Mouse (Mus musculus): ENCODE measurements around the gene Pmpcb. TPM values are rescaled to one million over a fixed set of nuclear protein-coding genes. Genes with fewer than 3 reads are reported as not detected.

Pmpcb gene
- total RNA-seq, 2 experiments from 2014 or later = 76.1 to 87.9 TPM

GRCm38 (mm10) chr5:21732177-21732911 is 4.6 kb upstream of the Pmpcb start:
- DNase-seq (ENCODE audit: low spot score in 2 of 2) = no peak

DNA sequence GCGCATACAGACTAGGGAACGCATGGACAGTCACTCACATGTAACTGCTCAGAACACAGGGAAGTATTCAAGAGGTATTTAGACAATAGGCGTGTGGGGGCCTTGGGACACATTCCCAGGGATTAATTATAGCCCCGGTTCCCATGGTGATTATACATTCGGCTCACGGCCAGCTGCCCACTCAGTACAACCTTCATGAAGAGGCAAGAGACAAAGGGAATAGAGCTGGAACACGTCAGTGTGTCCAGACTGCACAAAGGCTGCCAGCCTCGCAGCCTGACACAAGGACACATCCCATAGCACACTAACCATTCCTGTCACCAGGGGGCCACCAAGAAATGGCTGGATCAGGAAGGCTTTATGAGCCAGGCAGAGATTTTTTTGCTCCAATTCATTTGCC is 4.0 kb upstream of the Pmpcb start:
- peak; percentile 82 to 94 for DNase-seq (ENCODE audit: low spot score in 2 of 2)

- no peak for DNase-seq (ENCODE audit: low spot score in 2 of 2)
These were observed 1.8 kb upstream of the Pmpcb start for GRCm38 (mm10) chr5:21735100-21735499.

DNA sequence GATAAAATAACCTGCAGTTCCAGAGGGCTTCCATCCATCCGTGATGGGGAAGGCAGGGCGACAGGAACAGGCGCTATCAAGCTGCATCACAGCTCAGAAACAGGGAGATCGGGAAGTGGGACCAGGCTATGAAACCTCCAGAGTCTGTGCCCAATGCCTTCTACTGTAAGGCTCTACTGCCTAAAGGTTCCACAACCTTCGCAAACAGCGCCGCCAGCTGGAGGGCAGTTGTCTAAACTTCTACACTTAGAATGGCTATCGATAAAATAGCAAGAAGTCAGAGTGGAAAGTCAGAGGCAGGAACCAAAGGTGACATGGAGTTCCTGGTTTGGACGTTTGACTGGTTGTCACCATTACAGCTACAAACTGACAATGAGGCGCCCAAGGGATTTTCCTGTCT is 1.4 kb upstream of the Pmpcb start:
- DNase-seq (ENCODE audit: low spot score in 2 of 2) = peak; percentile 53 to 77

GRCm38 (mm10) chr5:21736046-21736445 is 895 bp upstream of the Pmpcb start:
- no peak for DNase-seq (ENCODE audit: low spot score in 2 of 2)

GRCm38 (mm10) chr5:21737620-21738019 is 679 bp downstream of the Pmpcb start:
- no peak for DNase-seq (ENCODE audit: low spot score in 2 of 2)

GRCm38 (mm10) chr5:21739120-21739519 is 2.2 kb downstream of the Pmpcb start:
- no peak for DNase-seq (ENCODE audit: low spot score in 2 of 2)

DNA sequence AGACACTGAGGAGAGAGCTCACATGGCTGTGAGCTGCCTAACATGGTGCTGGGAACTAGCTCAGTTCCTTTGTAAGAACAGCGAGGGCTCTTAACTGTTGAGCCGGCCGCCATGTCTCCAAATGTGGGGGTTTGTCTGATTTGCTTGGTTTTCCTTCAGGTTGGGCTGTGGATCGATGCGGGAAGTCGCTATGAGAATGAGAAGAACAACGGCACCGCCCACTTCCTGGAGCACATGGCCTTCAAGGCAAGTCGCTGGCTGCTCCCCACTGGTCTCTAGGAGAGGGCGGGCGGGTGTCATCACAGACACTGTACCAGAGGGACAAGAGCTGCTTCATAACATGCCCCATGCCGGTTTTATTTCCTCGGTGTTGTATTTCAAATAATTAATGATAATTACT is 2.9 kb downstream of the Pmpcb start:
- no peak for DNase-seq (ENCODE audit: low spot score in 2 of 2)

DNA sequence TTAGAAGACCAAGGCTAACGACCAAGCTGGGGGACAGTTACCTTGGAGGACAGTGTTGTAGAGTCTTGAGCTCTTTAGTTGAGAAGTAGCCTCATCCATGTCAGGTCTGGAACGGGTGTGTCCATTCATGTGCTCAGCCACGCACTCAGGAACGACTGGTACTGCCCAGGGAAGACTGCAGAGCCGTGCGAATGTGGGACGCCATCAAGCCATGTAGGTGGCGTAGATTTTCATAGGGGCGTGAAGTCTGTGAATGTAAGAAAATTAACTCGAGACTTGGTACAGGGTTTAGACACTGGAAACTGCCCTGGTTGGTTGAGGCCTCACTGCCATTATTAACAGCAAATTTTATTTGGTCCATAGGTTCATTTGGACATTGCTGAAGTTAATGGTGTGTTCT is 6.7 kb downstream of the Pmpcb start:
- DNase-seq (ENCODE audit: low spot score in 2 of 2) = no peak

DNA sequence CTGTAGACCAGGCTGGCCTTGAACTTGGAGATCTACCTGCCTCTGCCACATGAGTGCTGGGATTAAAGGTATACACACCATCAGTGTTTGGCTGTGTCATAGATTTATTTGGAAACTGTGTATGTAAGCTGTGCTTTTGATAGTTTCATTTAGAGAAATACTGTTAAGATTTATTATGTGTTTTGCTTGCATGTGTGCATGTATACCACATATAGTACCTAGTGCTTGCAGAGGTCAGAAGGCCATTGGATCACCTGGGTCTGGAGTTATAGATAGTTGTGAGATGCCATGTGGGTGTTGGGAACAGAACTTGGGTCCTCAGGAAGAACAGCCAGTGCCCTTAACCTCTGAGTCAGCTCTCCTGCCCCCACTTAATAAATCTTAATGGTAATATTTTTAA is 7.7 kb downstream of the Pmpcb start:
- DNase-seq (ENCODE audit: low spot score in 2 of 2) = no peak

- DNase-seq (ENCODE audit: low spot score in 2 of 2) = no peak
These were observed 9.0 kb downstream of the Pmpcb start for GRCm38 (mm10) chr5:21745966-21746365.

DNA sequence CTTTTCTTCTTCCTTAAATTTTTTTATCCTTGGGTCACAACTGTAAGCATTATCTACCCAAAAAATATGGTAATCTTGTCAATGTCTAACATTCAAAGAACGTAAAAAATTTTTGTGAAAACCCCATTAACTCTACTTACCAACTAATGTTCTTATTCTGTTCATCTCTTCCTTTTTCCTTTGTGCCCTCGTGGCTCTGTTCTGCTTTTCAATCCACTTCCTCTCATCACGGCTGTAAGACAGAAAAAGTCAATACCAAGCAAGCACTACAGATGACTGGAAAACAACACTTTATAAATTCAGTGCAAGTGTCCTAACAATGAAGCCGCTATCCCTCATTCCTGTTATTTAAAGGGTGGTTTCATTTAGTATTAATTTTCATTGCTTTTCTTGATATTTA is 31.6 kb downstream of the Pmpcb start:
- DNase-seq (ENCODE audit: low spot score in 2 of 2) = no peak

GRCm38 (mm10) chr5:21769841-21770240 is 32.9 kb downstream of the Pmpcb start:
- DNase-seq (ENCODE audit: low spot score in 2 of 2) = peak in 1 of 2 experiments; percentile 63

DNA sequence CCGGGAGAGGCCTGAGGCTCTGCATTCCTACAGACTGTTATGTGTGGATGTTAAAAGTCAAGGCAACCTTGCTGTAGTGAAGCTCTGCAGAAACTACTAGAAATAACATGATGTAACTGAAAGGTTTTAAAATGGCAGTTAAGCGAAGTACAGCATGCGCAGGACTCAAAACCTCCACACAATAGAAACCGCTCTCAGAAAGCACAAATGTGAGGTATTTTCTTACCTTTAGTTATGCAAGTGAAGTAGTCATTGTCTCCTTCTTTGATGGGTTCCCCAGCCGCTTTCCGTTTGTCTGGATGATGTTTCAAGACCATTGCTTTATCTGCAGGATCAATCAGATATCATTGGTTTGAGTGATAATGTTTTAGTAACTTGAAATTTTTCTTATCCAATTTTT is 39.5 kb downstream of the Pmpcb start:
- DNase-seq (ENCODE audit: low spot score in 2 of 2) = no peak

DNA sequence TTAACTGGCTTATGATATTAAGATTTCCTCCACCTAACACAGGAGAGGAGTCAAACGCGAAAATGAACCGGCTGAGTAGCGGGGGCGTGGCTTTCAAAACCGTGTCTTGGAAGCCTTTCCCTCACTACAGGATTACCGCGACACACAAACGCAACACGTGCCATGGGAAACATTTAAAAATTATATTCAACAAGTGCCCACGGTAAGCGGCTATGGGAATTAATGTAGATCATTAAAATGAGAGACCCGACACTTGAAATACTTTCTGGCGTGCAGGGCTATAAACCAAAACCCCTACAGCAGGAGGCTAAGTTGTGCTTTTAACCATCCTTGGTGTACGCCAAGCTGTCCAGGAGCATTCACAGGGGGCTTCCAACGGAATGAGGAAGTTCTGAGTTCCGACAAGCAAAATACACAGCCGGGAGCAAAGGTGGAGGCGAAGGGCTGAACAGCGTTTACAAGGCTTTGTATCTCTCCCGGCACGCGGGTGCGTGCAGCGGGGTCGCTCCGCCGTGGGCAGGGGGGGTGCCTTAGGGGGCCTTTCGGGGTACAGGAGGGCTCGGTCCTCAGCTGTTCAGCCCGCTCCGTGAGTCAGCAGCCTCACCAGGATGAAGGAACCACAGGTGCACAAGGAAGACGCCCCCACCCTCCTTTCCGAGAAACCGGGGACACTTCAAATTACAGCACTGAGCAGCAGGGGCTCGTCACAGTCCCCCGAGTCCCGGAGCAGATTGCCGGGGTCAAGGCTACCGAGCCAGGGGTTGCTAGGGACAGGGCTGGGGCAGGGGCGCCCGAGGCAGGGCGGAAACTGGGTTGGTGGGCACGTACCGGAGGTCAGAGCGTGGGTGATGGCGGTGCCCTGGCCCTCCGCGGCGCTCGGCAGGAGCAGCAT is 47.5 kb downstream of the Pmpcb start:
- DNase-seq (ENCODE audit: low spot score in 2 of 2) = no peak

- DNase-seq (ENCODE audit: low spot score in 2 of 2) = peak; percentile 86 to 93
These were observed 48.1 kb downstream of the Pmpcb start, which contains the start of the genes Dnajc2 and Psmc2 for GRCm38 (mm10) chr5:21785053-21785452. TSS of gene Dnajc2 (minus strand) at chr5:21785251. TSS of gene Psmc2 (plus strand) at chr5:21785283.

DNA sequence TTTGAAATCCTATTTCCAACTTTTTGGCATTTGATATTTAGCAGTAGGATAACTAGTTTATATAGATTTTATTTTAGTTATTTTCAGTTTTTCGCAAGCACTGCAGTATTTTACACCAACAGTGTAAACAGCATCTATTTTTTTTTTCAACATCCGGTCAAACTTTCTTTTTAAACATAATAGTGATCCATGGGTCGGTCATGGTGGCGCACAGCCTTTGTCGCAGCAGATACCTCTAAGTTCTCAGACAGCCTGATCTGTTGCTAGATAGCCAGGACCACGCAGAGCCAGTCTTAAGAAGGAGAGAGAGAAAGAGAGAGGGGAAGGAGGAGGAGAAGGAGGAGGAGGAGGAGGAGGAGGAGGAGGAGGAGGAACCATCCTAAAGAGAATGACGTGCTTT is 48.8 kb downstream of the Pmpcb start:
- no peak for DNase-seq (ENCODE audit: low spot score in 2 of 2)

DNA sequence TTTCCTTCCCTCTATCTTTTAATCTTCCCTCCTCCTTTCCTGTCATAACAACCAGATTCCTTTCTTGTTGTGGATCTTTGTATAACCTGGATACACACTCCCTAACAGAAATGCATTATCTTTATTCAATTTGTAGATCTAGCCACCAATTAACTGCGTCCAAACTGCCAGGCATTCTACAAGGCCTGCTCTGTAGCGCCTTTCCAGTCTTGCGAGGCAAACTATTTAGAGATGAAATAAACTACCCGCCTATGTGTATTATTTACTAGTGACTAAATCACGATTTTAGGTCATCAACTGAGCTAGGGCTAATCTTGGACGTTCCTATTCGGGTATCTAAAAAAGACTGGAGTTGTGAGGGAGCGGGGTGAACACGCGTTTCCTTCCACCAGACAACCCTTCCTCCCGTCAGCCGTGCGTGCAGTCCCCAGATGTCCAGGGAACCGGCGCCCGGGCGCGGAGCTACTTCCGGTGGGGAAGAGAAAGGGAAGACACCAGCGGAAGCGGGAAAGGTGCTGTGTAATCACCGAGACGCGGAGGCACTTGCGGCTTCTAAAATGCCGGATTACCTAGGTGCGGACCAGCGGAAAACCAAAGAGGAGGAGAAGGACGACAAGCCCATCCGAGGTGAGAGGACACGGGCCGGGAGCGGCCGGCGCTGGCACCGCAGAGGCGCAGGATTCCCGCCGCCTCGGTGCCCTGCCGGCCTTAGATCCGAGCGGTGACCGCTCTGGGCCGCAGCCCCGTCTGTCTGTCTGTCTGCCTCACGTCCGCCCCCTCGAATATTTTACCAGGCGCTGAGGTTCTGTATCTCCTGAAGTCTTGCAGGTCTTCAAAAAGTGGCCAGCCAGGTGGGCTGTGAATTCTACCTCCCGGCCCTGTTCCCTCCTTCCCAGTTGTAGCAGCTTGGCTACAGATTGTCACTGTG is 49.6 kb downstream of the Pmpcb start:
- peak; percentile 91 to 95 for DNase-seq (ENCODE audit: low spot score in 2 of 2)

- no peak for DNase-seq (ENCODE audit: low spot score in 2 of 2)
These were observed 50.5 kb downstream of the Pmpcb start for GRCm38 (mm10) chr5:21787186-21788105.

GRCm38 (mm10) chr5:21789061-21789460 is 52.1 kb downstream of the Pmpcb start:
- DNase-seq (ENCODE audit: low spot score in 2 of 2) = peak in 1 of 2 experiments; percentile 63
